Comparison of ENCODE assay signal across 18 mouse cellular contexts in genomic region chr3:86868721-86869120, GRCm38 (mm10). TPM values are rescaled to one million over a fixed set of nuclear protein-coding genes. Genes with fewer than 3 reads are reported as not detected.
DNase-seq lines count a peak whose midpoint lies in the region; ATAC-seq and TF ChIP-seq lines count a peak whose summit lies in the region.
"Had no signal": no experiment of that assay in that cellular context is flagged by ENCODE, and none has a peak within 500 bp of the region (broad histone marks: within the 10 kb centered on the region; RNA-seq: fewer than 3 reads in every experiment).

No protein-coding gene starts in this region.

- no peaks in the 10 kb centered on the region for H3K27me3 ChIP-seq in forebrain, embryonic 15.5 days
- H3K27me3 ChIP-seq: heart, embryonic 13.5 days; hindbrain, embryonic 13.5 days had no signal

- peaks cover 14% of the 10 kb centered on the region for H3K4me1 ChIP-seq in olfactory bulb, adult 2 months (ENCODE audit: control insufficient read depth, insufficient read depth, low read length)
- H3K4me1 ChIP-seq in forebrain, embryonic 15.5 days, result peaks cover 33% of the 10 kb centered on the region

- H3K9ac ChIP-seq in forebrain, embryonic 15.5 days (replicated peaks), result no peak overlapping the region
- H3K9ac ChIP-seq: heart, embryonic 13.5 days; hindbrain, embryonic 13.5 days had no signal

- H3K4me2 ChIP-seq in forebrain, embryonic 15.5 days (replicated peaks), result no peak overlapping the region
- H3K4me2 ChIP-seq: heart, embryonic 13.5 days; hindbrain, embryonic 13.5 days had no signal

- no peak for TF ChIP-seq POLR2A in olfactory bulb, adult 2 months (IDR thresholded peaks at IDR 0.05; ENCODE audit: insufficient read depth, low read depth, low read length)

- no peaks in the 10 kb centered on the region for H3K36me3 ChIP-seq in forebrain, embryonic 15.5 days
- H3K36me3 ChIP-seq: embryonic facial prominence, embryonic 10.5 days; forebrain, embryonic 10.5 days; heart, embryonic 13.5 days; hindbrain, embryonic 13.5 days had no signal

- no peaks in the 10 kb centered on the region for H3K9me3 ChIP-seq in forebrain, embryonic 15.5 days
- H3K9me3 ChIP-seq: embryonic facial prominence, embryonic 10.5 days; forebrain, embryonic 10.5 days; heart, embryonic 13.5 days; hindbrain, embryonic 13.5 days had no signal

- no peak overlapping the region for H3K4me3 ChIP-seq in layer of hippocampus, adult 2 months
- no peak overlapping the region for H3K4me3 ChIP-seq in olfactory bulb, adult 2 months (ENCODE audit: insufficient read depth, low read depth, low read length)
- H3K4me3 ChIP-seq in forebrain, embryonic 15.5 days, result no peak overlapping the region
- H3K4me3 ChIP-seq: embryonic facial prominence, embryonic 10.5 days; forebrain, embryonic 10.5 days; heart, embryonic 13.5 days; hindbrain, embryonic 13.5 days had no signal

- H3K27ac ChIP-seq in layer of hippocampus, adult 2 months, result peak overlapping the region; percentile 61
- peak overlapping the region; percentile 90 for H3K27ac ChIP-seq in olfactory bulb, adult 2 months (ENCODE audit: insufficient read depth, low read depth, low read length)
- no peak overlapping the region for H3K27ac ChIP-seq in forebrain, embryonic 15.5 days (replicated peaks)
- H3K27ac ChIP-seq: embryonic facial prominence, embryonic 10.5 days; forebrain, embryonic 10.5 days; heart, embryonic 13.5 days; hindbrain, embryonic 13.5 days; hindbrain, postnatal 0 days had no signal

- 33% methylated on average over 3 of the region's 3 CpGs for WGBS in olfactory bulb, adult 2 months
- WGBS in forebrain, embryonic 15.5 days, result 77% methylated on average over 3 of the region's 3 CpGs

- TF ChIP-seq CTCF in layer of hippocampus, adult 2 months (conservative IDR thresholded peaks at IDR 0.05), result no peak
- no peak for TF ChIP-seq CTCF in olfactory bulb, adult 2 months (IDR thresholded peaks at IDR 0.05; ENCODE audit: insufficient read depth, low read depth, low read length)

- no peak for DNase-seq in layer of hippocampus, adult 2 months (ENCODE audit: low spot score in 2 of 2)
- no peak for DNase-seq in layer of hippocampus, postnatal 25 days (ENCODE audit: extremely low spot score in 1 of 2, low spot score in 1 of 2)
- DNase-seq in brain, adult 2 months (ENCODE audit: low read depth, low spot score), result peak; percentile 78
- DNase-seq in cerebellum, adult 11-12 months, result no peak
- DNase-seq: adrenal gland, postnatal 10 days; gastrocnemius, postnatal 10 days; heart, postnatal 10 days; kidney, adult 2 months had no signal

- peak; percentile 44 for ATAC-seq in CD4-positive, CD25-positive, alpha-beta regulatory T cell, adult 4 months
- ATAC-seq in forebrain, embryonic 15.5 days (replicated peaks), result no peak
- ATAC-seq: forebrain, embryonic 14.5 days; hindbrain, postnatal 0 days; intestine, embryonic 16.5 days had no signal

RNA-seq across cellular contexts. Expression of gene Dclk2, which starts 51.9 kb away (rescaled TPM):
- 100 to 1,000 TPM; 103 to 113 TPM for total RNA-seq in layer of hippocampus, adult 2 months (2021)
- total RNA-seq in layer of hippocampus, postnatal 25 days (2021), result 100 to 1,000 TPM; 108 to 112 TPM
- 1 to 10 TPM; 2.4 to 3.5 TPM for polyA plus RNA-seq in CD4-positive, CD25-positive, alpha-beta regulatory T cell, adult 4 months (2017; shearing (Covaris generic))
- polyA plus RNA-seq in olfactory bulb, adult 2 months (2012; ENCODE audit: insufficient read depth, insufficient read length, low replicate concordance, missing spikeins), result 287 TPM in 1 of 2 replicates, not detected in the other
- 99.9 and 106 TPM in 2 replicates for polyA plus RNA-seq in forebrain, embryonic 15.5 days (2015; fragmentation: Nextera tagmentation; extraction: Ambion mirVana)

Comparison
In these comparisons a context has a peak if more than half of its experiments do, and no peak if none do; other contexts are left out.
1. RNA of gene Dclk2, which starts 51.9 kb away (polyA plus RNA-seq): 287 TPM in olfactory bulb, adult 2 months and 99.9 to 106 TPM in forebrain, embryonic 15.5 days; 2.4 to 3.5 TPM in CD4-positive, CD25-positive, alpha-beta regulatory T cell, adult 4 months; every median in the first group is over 10 times any median in the second.